Mouse (Mus musculus): ENCODE measurements around the gene Acot8.

DNA sequence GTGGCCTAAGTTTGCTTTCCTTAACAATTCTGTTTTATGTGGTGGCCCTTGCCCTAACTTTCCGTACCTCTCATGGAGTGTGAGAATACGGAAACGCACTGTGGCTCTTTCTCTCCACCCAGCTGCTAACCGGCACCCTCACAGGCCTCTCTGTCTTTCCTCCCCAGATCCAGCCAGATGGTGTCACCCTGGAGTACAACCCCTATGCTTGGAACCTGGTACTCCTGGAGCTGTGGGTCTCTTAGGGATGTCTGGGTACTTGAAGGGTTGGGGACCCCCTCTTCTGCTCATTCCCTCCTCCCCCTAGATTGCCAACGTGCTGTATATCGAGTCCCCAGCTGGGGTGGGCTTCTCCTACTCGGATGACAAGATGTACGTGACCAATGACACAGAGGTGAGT lies 29.8 kb upstream of the Acot8 start:
- TF ChIP-seq CTCF (IDR thresholded peaks at IDR 0.05; ENCODE audit: control insufficient read depth, insufficient read depth, low read length) (no peak), POLR2A (IDR thresholded peaks at IDR 0.05; ENCODE audit: borderline replicate concordance, control insufficient read depth, low read depth, low read length) (no peak)
